11 mouse cellular contexts compared by ENCODE assay signal in the genomic region with DNA sequence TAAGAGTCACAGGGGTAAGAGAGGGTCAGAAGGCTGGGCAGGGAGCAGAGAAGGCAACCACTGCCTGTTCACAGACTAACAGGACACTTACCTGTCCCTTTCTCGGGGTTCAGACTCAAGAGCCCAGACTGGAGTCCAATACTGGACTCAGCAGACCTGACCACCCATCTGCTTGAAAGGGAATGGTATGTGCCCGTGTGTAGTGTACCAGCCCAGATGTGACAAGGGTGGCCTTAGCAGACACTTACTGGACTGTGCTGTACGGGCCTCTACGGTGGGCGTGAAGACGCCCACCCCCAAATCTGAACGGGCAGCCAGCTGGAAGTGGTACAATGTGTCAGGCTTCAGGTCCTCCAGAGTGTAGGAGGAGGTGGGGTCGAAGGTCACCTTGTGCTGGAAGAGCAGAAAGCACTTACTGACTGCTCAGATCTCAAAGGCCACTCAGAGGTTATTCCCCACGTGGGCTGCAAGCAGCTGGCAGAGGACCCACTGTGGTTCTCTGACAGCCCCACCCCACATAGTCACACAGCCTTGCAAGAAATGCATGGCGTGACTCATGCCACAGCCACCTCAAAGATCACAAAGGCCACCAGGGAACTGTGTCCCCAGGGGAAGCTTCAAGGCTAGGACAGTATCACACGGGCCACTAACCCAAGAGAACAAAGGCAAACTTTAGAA. TPM values are rescaled to one million over a fixed set of nuclear protein-coding genes. Genes with fewer than 3 reads are reported as not detected.
DNase-seq lines count a peak whose midpoint lies in the region.
"Had no signal": no experiment of that assay in that cellular context is flagged by ENCODE, and none has a peak within 500 bp of the region (broad histone marks: within the 10 kb centered on the region; RNA-seq: fewer than 3 reads in every experiment).

No protein-coding gene starts in this region.

- peak; percentile 77 for DNase-seq in 3134 (ENCODE audit: extremely low read depth, insufficient read length, low spot score)
- peak; percentile 77 for DNase-seq in Muller cell, postnatal 12 days (ENCODE audit: inconsistent ontology term)
- DNase-seq in embryonic facial prominence, embryonic 10.5 days (ENCODE audit: low spot score): peak; percentile 48
- DNase-seq in kidney, postnatal 10 days: peak; percentile 67
- no peak for DNase-seq in MN1 (ENCODE audit: low spot score)
- no peak for DNase-seq in cerebellum, adult 9-11 months
- DNase-seq in urinary bladder, postnatal 25 days (ENCODE audit: low spot score): no peak
- no peak for DNase-seq in right cerebral cortex, postnatal 36 days (ENCODE audit: low spot score in 2 of 2)
- DNase-seq: cerebellum, adult 2 months had no signal

- no peaks in the 10 kb centered on the region for H3K27me3 ChIP-seq in embryonic facial prominence, embryonic 10.5 days (replicated peaks; ENCODE audit: low read depth, poor library complexity, severe bottlenecking)
- H3K27me3 ChIP-seq: embryonic facial prominence, embryonic 15.5 days; limb, embryonic 15.5 days had no signal

- H3K9me3 ChIP-seq in embryonic facial prominence, embryonic 10.5 days: no peaks in the 10 kb centered on the region
- H3K9me3 ChIP-seq: embryonic facial prominence, embryonic 15.5 days; limb, embryonic 15.5 days had no signal

- WGBS in embryonic facial prominence, embryonic 10.5 days: 60% methylated on average over 11 of the region's 11 CpGs

- peak overlapping the region; percentile 49; the same call in 1 of the 2 replicates for H3K27ac ChIP-seq in embryonic facial prominence, embryonic 10.5 days (replicated peaks)
- H3K27ac ChIP-seq: embryonic facial prominence, embryonic 15.5 days; limb, embryonic 15.5 days had no signal

- H3K4me3 ChIP-seq in embryonic facial prominence, embryonic 10.5 days: no peak overlapping the region
- H3K4me3 ChIP-seq: embryonic facial prominence, embryonic 15.5 days; limb, embryonic 15.5 days had no signal

- H3K36me3 ChIP-seq in embryonic facial prominence, embryonic 10.5 days (replicated peaks): peaks cover 95% of the 10 kb centered on the region

- peaks cover 36% of the 10 kb centered on the region for H3K4me1 ChIP-seq in embryonic facial prominence, embryonic 10.5 days
- H3K4me1 ChIP-seq: limb, embryonic 15.5 days had no signal

RNA-seq across cellular contexts. Expression of gene Kdm4a, which starts 55.0 kb away (rescaled TPM):
- 33.4 and 36.6 TPM in 2 replicates for polyA plus RNA-seq in embryonic facial prominence, embryonic 10.5 days (2016; fragmentation: Nextera tagmentation; extraction: Ambion mirVana)

RNA-seq across cellular contexts. Expression of gene Ptprf, which starts 56.4 kb away (rescaled TPM):
- 88.2 and 95.5 TPM in 2 replicates for polyA plus RNA-seq in embryonic facial prominence, embryonic 10.5 days (2016; fragmentation: Nextera tagmentation; extraction: Ambion mirVana)

Comparison
In these comparisons a context has a peak if more than half of its experiments do, and no peak if none do; other contexts are left out.
1. DNase-seq: peak in 3134 (single experiment), Muller cell, postnatal 12 days (single experiment), embryonic facial prominence, embryonic 10.5 days (single experiment) and kidney, postnatal 10 days (single experiment); none in MN1 (single experiment), cerebellum, adult 9-11 months (single experiment), urinary bladder, postnatal 25 days (single experiment) and right cerebral cortex, postnatal 36 days (0 of 2).